Mouse (Mus musculus) inflammation-experienced regulatory T-cells, adult 6 months (primary cell): Measurements from ENCODE around the gene Gm47283. TPM values are rescaled to one million over a fixed set of nuclear protein-coding genes. Genes with fewer than 3 reads are reported as not detected.

ENCODE experiments used
- polyA plus RNA-seq, 3 experiments: library from polyadenylated mRNA; unstranded; fragments of 100-300 nt; shearing (Covaris generic); gene quantifications; one replicate each; pipeline ENCODE4 v1.2.1; 2017

The Gm47283 gene
- polyA plus RNA-seq, 3 experiments from 2014 or later = not detected

Other genes starting within 250 kb of the Gm47283 start
- gene Gm21860, start 29.9 kb upstream of the Gm47283 start, polyA plus RNA-seq = not detected
- gene Gm21748, start 54.4 kb downstream of the Gm47283 start, polyA plus RNA-seq = not detected